Mouse (Mus musculus) kidney, embryonic 15.5 days (tissue): Measurements from ENCODE around the gene Tnr. TPM values are rescaled to one million over a fixed set of nuclear protein-coding genes. Genes with fewer than 3 reads are reported as not detected.
"Not testable (repeated sequence)": the region's sequence is repeated elsewhere in the genome, so short reads cannot be mapped to it uniquely, and the experiment has no call there.

Experiments
- ATAC-seq: fragments of 200-750 bp; cut with Nextera tagmentation; replicated peaks from 2 replicates; pipeline ENCODE4 v1.8.0; 2017; ENCODE audit warnings: moderate TSS enrichment; ENCODE audit not compliant: low FRiP score
- H3K27ac ChIP-seq: fragments of 300-500 bp; sonication (generic); 2 replicates; pipeline ENCODE4 v1.5.1; 2015; ENCODE audit warnings: mild to moderate bottlenecking, inconsistent platforms
- H3K27me3 ChIP-seq: fragments of 300-500 bp; sonication (generic); 2 replicates; pipeline ENCODE4 v1.6.1; 2015; ENCODE audit warnings: inconsistent platforms
- H3K36me3 ChIP-seq: fragments of 300-500 bp; sonication (generic); 2 replicates; pipeline ENCODE4 v1.6.1; 2015; ENCODE audit warnings: inconsistent platforms
- H3K4me1 ChIP-seq: fragments of 300-500 bp; sonication (generic); 2 replicates; pipeline ENCODE4 v1.6.1; 2015; ENCODE audit warnings: inconsistent platforms
- H3K4me2 ChIP-seq: fragments of 300-500 bp; sonication (generic); 2 replicates; pipeline ENCODE4 v1.6.1; 2015; ENCODE audit warnings: moderate library complexity, mild to moderate bottlenecking, inconsistent platforms
- H3K4me3 ChIP-seq: fragments of 300-500 bp; sonication (generic); replicated peaks from 2 replicates; pipeline ENCODE4 v1.5.1; 2015; ENCODE audit warnings: mild to moderate bottlenecking, inconsistent platforms
- H3K9ac ChIP-seq: fragments of 300-500 bp; sonication (generic); 2 replicates; pipeline ENCODE4 v1.6.1; 2015; ENCODE audit warnings: mild to moderate bottlenecking, inconsistent platforms
- H3K9me3 ChIP-seq: fragments of 300-500 bp; sonication (generic); replicated peaks from 2 replicates; pipeline ENCODE4 v1.6.1; 2016; ENCODE audit warnings: inconsistent platforms
- WGBS: fragments of 180-500 bp; shearing (Covaris S2); methylation state at CpG from one replicate; pipeline ENCODE4 v1.1.7; 2015; ENCODE audit warnings: mixed read lengths; 5-methylcytosine and 5-hydroxymethylcytosine counted together
- polyA plus RNA-seq: library from polyadenylated mRNA; unstranded; fragments of >200 nt; fragmentation: Nextera tagmentation; extraction: Ambion mirVana; gene quantifications from 2 replicates; pipeline ENCODE4 v1.2.1, GENCODE M21; 2015

Gene Tnr
- polyA plus RNA-seq, 1 experiment from 2014 or later = not detected

GRCm38 (mm10) chr1:159939335-159939734 lies 415.8 kb downstream of the Tnr start:
- Histone ChIP-seq H3K9me3 (no peaks in the 10 kb centered on the region), H3K27ac (no peak overlapping the region), H3K4me3 (no peak overlapping the region), H3K4me2 (no peak overlapping the region), H3K4me1 (no peaks in the 10 kb centered on the region), H3K27me3 (no peaks in the 10 kb centered on the region), H3K9ac (no peak overlapping the region), H3K36me3 (no peaks in the 10 kb centered on the region)
- WGBS = 65% methylated on average over 3 of the region's 3 CpGs
- no peak for ATAC-seq

GRCm38 (mm10) chr1:159953526-159953925 lies 430.0 kb downstream of the Tnr start:
- H3K4me1 ChIP-seq = no peaks in the 10 kb centered on the region
- 38% methylated on average over 1 of the region's 1 CpGs for WGBS
- no peak overlapping the region for H3K27ac ChIP-seq
- H3K36me3 ChIP-seq = no peaks in the 10 kb centered on the region
- no peak overlapping the region for H3K4me2 ChIP-seq
- H3K9me3 ChIP-seq = no peaks in the 10 kb centered on the region
- ATAC-seq = no peak
- H3K27me3 ChIP-seq = no peaks in the 10 kb centered on the region
- H3K4me3 ChIP-seq = no peak overlapping the region
- no peak overlapping the region for H3K9ac ChIP-seq

GRCm38 (mm10) chr1:159963351-159963750 lies 439.8 kb downstream of the Tnr start:
- no peak for ATAC-seq
- H3K4me1 ChIP-seq = no peaks in the 10 kb centered on the region
- WGBS = 64% methylated on average over 4 of the region's 4 CpGs
- no peak overlapping the region for H3K27ac ChIP-seq
- no peak overlapping the region for H3K4me2 ChIP-seq
- no peak overlapping the region for H3K4me3 ChIP-seq
- no peak overlapping the region for H3K9ac ChIP-seq
- H3K9me3 ChIP-seq = no peaks in the 10 kb centered on the region
- H3K36me3 ChIP-seq = no peaks in the 10 kb centered on the region
- H3K27me3 ChIP-seq = no peaks in the 10 kb centered on the region

GRCm38 (mm10) chr1:159966286-159966685 lies 442.7 kb downstream of the Tnr start:
- not testable (repeated sequence) for H3K9me3 ChIP-seq, H3K36me3 ChIP-seq, H3K9ac ChIP-seq, H3K4me3 ChIP-seq, H3K4me1 ChIP-seq, H3K4me2 ChIP-seq, ATAC-seq, H3K27me3 ChIP-seq, H3K27ac ChIP-seq

GRCm38 (mm10) chr1:159968395-159968794 lies 444.8 kb downstream of the Tnr start:
- H3K4me3 ChIP-seq = no peak overlapping the region
- H3K9ac ChIP-seq = no peak overlapping the region
- H3K27ac ChIP-seq = no peak overlapping the region
- no peaks in the 10 kb centered on the region for H3K4me1 ChIP-seq
- no peak for ATAC-seq
- H3K27me3 ChIP-seq = no peaks in the 10 kb centered on the region
- H3K9me3 ChIP-seq = no peaks in the 10 kb centered on the region
- H3K36me3 ChIP-seq = no peaks in the 10 kb centered on the region
- H3K4me2 ChIP-seq = no peak overlapping the region

- WGBS = 53% methylated on average over 2 of the region's 2 CpGs
- Histone ChIP-seq H3K4me1 (no peaks in the 10 kb centered on the region; the same call in 1 of the 2 replicates), H3K27me3 (no peaks in the 10 kb centered on the region), H3K9me3 (no peaks in the 10 kb centered on the region), H3K9ac (no peak overlapping the region), H3K4me3 (no peak overlapping the region), H3K4me2 (no peak overlapping the region), H3K27ac (no peak overlapping the region), H3K36me3 (no peaks in the 10 kb centered on the region)
- no peak for ATAC-seq
Observed at GRCm38 (mm10) chr1:159977786-159978185, 454.2 kb downstream of the Tnr start.

GRCm38 (mm10) chr1:159979096-159979495 lies 455.5 kb downstream of the Tnr start:
- WGBS = 60% methylated on average over 2 of the region's 2 CpGs

GRCm38 (mm10) chr1:159980355-159980754 lies 456.8 kb downstream of the Tnr start:
- H3K9ac ChIP-seq = no peak overlapping the region
- H3K9me3 ChIP-seq = no peaks in the 10 kb centered on the region
- H3K4me3 ChIP-seq = no peak overlapping the region
- WGBS = 74% methylated on average over 1 of the region's 1 CpGs
- no peaks in the 10 kb centered on the region for H3K27me3 ChIP-seq
- no peaks in the 10 kb centered on the region for H3K36me3 ChIP-seq
- no peak for ATAC-seq
- H3K4me1 ChIP-seq = no peaks in the 10 kb centered on the region; the same call in 1 of the 2 replicates
- no peak overlapping the region for H3K27ac ChIP-seq
- H3K4me2 ChIP-seq = no peak overlapping the region

More at GRCm38 (mm10) chr1:159979096-159979495, 455.5 kb downstream of the Tnr start:
- H3K9ac ChIP-seq = no peak overlapping the region
- no peaks in the 10 kb centered on the region for H3K27me3 ChIP-seq
- no peak overlapping the region for H3K27ac ChIP-seq
- no peak overlapping the region for H3K4me3 ChIP-seq
- H3K4me1 ChIP-seq = no peaks in the 10 kb centered on the region; the same call in 1 of the 2 replicates
- H3K9me3 ChIP-seq = no peaks in the 10 kb centered on the region
- H3K4me2 ChIP-seq = no peak overlapping the region
- ATAC-seq = no peak
- H3K36me3 ChIP-seq = no peaks in the 10 kb centered on the region
